Mouse (Mus musculus): ENCODE data around the gene Cacna1d.

The Cacna1d gene

GRCm38 (mm10) chr14:30458820-30459219, 32.4 kb downstream of the Cacna1d start:
- DNase-seq (ENCODE audit: low read depth, low spot score) = no peak

- no peak for DNase-seq (ENCODE audit: low read depth, low spot score)
Measured at GRCm38 (mm10) chr14:30457897-30458296, 33.4 kb downstream of the Cacna1d start.

- DNase-seq (ENCODE audit: low read depth, low spot score) = no peak
Measured at GRCm38 (mm10) chr14:30457436-30457835, 33.8 kb downstream of the Cacna1d start.

GRCm38 (mm10) chr14:30455801-30456595, 35.3 kb downstream of the Cacna1d start:
- no peak for DNase-seq (ENCODE audit: low read depth, low spot score)

- DNase-seq (ENCODE audit: low read depth, low spot score) = no peak
Measured at GRCm38 (mm10) chr14:30439915-30440314, 51.3 kb downstream of the Cacna1d start.

GRCm38 (mm10) chr14:30435316-30435715, 55.9 kb downstream of the Cacna1d start:
- no peak for DNase-seq (ENCODE audit: low read depth, low spot score)

GRCm38 (mm10) chr14:30430446-30430845, 60.8 kb downstream of the Cacna1d start:
- no peak for DNase-seq (ENCODE audit: low read depth, low spot score)

GRCm38 (mm10) chr14:30430026-30430425, 61.2 kb downstream of the Cacna1d start:
- no peak for DNase-seq (ENCODE audit: low read depth, low spot score)

GRCm38 (mm10) chr14:30429606-30430005, 61.6 kb downstream of the Cacna1d start:
- DNase-seq (ENCODE audit: low read depth, low spot score) = no peak

GRCm38 (mm10) chr14:30428757-30429156, 62.5 kb downstream of the Cacna1d start:
- no peak for DNase-seq (ENCODE audit: low read depth, low spot score)

GRCm38 (mm10) chr14:30425876-30426275, 65.4 kb downstream of the Cacna1d start:
- no peak for DNase-seq (ENCODE audit: low read depth, low spot score)

GRCm38 (mm10) chr14:30425175-30425574, 66.1 kb downstream of the Cacna1d start:
- no peak for DNase-seq (ENCODE audit: low read depth, low spot score)

- no peak for DNase-seq (ENCODE audit: low read depth, low spot score)
Measured at GRCm38 (mm10) chr14:30424638-30425037, 66.6 kb downstream of the Cacna1d start.

GRCm38 (mm10) chr14:30422376-30423140, 68.7 kb downstream of the Cacna1d start:
- DNase-seq (ENCODE audit: low read depth, low spot score) = no peak

- no peak for DNase-seq (ENCODE audit: low read depth, low spot score)
Measured at GRCm38 (mm10) chr14:30419458-30419857, 71.8 kb downstream of the Cacna1d start.

- DNase-seq (ENCODE audit: low read depth, low spot score) = no peak
Measured at GRCm38 (mm10) chr14:30419046-30419445, 72.2 kb downstream of the Cacna1d start.

- no peak for DNase-seq (ENCODE audit: low read depth, low spot score)
Measured at GRCm38 (mm10) chr14:30415830-30416229, 75.4 kb downstream of the Cacna1d start.

- DNase-seq (ENCODE audit: low read depth, low spot score) = no peak
Measured at GRCm38 (mm10) chr14:30414131-30414530, 77.1 kb downstream of the Cacna1d start.

- no peak for DNase-seq (ENCODE audit: low read depth, low spot score)
Measured at GRCm38 (mm10) chr14:30409331-30409730, 81.9 kb downstream of the Cacna1d start.

GRCm38 (mm10) chr14:30405456-30406225, 85.6 kb downstream of the Cacna1d start:
- no peak for DNase-seq (ENCODE audit: low read depth, low spot score)

- DNase-seq (ENCODE audit: low read depth, low spot score) = no peak
Measured at GRCm38 (mm10) chr14:30378306-30378705, 112.9 kb downstream of the Cacna1d start.

GRCm38 (mm10) chr14:30372878-30373277, 118.4 kb downstream of the Cacna1d start:
- DNase-seq (ENCODE audit: low read depth, low spot score) = no peak
